Mouse (Mus musculus): ENCODE measurements around the gene Drg1. TPM values are rescaled to one million over a fixed set of nuclear protein-coding genes. Genes with fewer than 3 reads are reported as not detected.

Gene Drg1
- polyA plus RNA-seq, 1 experiment from 2014 or later = 182 TPM

DNA sequence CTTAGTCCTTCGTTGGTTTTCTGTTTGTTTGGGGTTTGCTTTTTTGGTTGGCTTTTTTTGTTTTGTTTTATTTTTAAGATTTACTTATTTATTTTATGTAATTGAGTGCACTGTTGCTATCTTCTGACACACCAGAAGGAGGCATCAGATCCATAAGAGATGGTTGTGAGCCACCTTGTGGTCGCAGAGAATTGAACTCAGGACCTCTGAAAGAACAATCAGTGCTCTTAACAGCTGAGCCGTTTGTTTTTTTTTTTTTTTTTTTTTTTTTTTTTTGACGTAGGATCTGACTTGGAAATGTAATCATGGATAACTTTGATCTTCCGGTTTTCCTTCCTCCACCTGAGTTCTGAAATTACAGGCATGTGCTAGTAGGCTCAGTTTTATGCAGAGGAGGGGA lies 43.1 kb downstream of the Drg1 start:
- 69% methylated on average over 5 of the region's 5 CpGs for WGBS (ENCODE audit: insufficient replicate concordance)
- ATAC-seq (replicated peaks; ENCODE audit: insufficient number of reproducible peaks, low FRiP score, low TSS enrichment) = no peak
- Histone ChIP-seq H3K36me3 (ENCODE audit: control insufficient read depth, insufficient read depth, low read length) (peaks cover 40% of the 10 kb centered on the region), H3K27me3 (ENCODE audit: control insufficient read depth, insufficient read depth, low read length) (no peaks in the 10 kb centered on the region), H3K4me3 (ENCODE audit: low read depth, low read length) (no peak overlapping the region), H3K4me1 (ENCODE audit: control insufficient read depth, insufficient read depth, low read length) (no peaks in the 10 kb centered on the region), H3K27ac (ENCODE audit: low read depth, low read length) (no peak overlapping the region), H3K9ac (ENCODE audit: low read depth, low read length) (no peak overlapping the region), H3K4me2 (no peak overlapping the region), H3K9me3 (replicated peaks; ENCODE audit: control insufficient read depth, low read length) (no peaks in the 10 kb centered on the region)

DNA sequence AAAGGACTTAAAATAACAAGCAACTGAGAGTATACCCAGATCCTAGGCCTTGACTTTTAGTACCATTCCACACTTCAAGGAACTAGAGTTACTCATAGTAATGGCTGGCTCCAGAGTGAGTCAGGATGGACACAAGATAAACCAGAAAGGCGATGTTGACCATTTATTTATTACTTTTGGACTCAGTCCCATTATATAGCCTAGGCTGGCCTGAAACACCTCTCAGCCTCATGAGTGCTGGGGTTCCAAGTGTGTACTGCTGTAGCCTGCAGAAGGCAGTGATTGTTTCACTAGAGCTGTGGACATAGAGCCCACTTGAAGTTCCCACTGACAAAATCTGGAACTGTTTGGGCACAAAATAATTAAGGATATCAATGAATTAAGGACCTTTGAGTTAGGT lies 53.7 kb downstream of the Drg1 start:
- H3K36me3 ChIP-seq (ENCODE audit: control insufficient read depth, insufficient read depth, low read length) = peaks cover 36% of the 10 kb centered on the region
- ATAC-seq (replicated peaks; ENCODE audit: insufficient number of reproducible peaks, low FRiP score, low TSS enrichment) = no peak

DNA sequence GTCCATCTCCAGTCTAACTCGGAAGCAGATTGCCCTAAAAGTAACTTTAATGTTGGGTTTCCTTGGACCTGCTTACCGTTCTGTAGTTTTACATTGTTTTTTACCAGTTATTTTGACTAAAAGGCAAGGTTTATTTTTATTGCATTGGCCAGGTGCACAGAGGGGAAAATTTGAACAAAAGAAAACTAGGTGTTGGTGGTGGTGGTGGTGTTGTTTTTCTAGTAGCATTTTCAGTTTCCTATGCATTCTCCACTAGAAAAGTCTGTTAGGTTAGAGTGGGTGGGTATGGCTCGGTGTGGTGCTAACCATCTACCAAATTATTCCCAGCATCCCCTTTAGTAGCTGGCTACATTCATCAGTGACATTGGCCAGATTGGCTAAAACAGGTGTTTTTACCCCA lies 59.4 kb downstream of the Drg1 start:
- Histone ChIP-seq H3K9ac (ENCODE audit: low read depth, low read length) (no peak overlapping the region), H3K4me1 (ENCODE audit: control insufficient read depth, insufficient read depth, low read length) (no peaks in the 10 kb centered on the region), H3K27ac (ENCODE audit: low read depth, low read length) (no peak overlapping the region), H3K36me3 (ENCODE audit: control insufficient read depth, insufficient read depth, low read length) (peaks cover 19% of the 10 kb centered on the region), H3K27me3 (ENCODE audit: control insufficient read depth, insufficient read depth, low read length) (no peaks in the 10 kb centered on the region), H3K4me3 (ENCODE audit: low read depth, low read length) (no peak overlapping the region), H3K4me2 (no peak overlapping the region), H3K9me3 (replicated peaks; ENCODE audit: control insufficient read depth, low read length) (no peaks in the 10 kb centered on the region)
- no peak for ATAC-seq (replicated peaks; ENCODE audit: insufficient number of reproducible peaks, low FRiP score, low TSS enrichment)
- 92% methylated on average over 3 of the region's 3 CpGs for WGBS (ENCODE audit: insufficient replicate concordance)

More for the DNA sequence above, 53.7 kb downstream of the Drg1 start:
- no peak overlapping the region for H3K4me3 ChIP-seq (ENCODE audit: low read depth, low read length)
- 86% methylated on average over 1 of the region's 1 CpGs for WGBS (ENCODE audit: insufficient replicate concordance)
- H3K27me3 ChIP-seq (ENCODE audit: control insufficient read depth, insufficient read depth, low read length) = no peaks in the 10 kb centered on the region
- H3K4me2 ChIP-seq = no peak overlapping the region
- no peaks in the 10 kb centered on the region for H3K9me3 ChIP-seq (replicated peaks; ENCODE audit: control insufficient read depth, low read length)
- no peak overlapping the region for H3K27ac ChIP-seq (ENCODE audit: low read depth, low read length)
- H3K4me1 ChIP-seq (ENCODE audit: control insufficient read depth, insufficient read depth, low read length) = no peaks in the 10 kb centered on the region
- no peak overlapping the region for H3K9ac ChIP-seq (ENCODE audit: low read depth, low read length)

DNA sequence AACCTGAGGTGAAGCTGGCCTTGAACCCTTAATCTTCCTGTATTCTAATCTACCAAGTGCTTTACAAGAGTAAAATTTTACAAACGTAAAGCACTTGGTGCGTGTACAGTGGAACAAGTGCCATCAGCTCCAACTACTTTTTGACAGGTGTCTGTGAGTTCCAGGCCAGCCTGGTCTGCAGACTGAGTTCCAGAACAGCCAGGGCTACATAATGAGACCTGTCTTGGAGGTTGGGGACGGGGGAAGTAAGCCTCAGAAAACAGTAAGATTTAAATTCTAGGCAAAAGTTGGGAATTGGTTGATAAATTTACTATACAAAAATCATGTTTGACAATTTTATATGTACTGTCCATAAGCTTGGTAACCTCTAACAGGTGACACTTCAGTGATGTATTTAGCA lies 61.0 kb downstream of the Drg1 start:
- Histone ChIP-seq H3K36me3 (ENCODE audit: control insufficient read depth, insufficient read depth, low read length) (peaks cover 14% of the 10 kb centered on the region), H3K4me3 (ENCODE audit: low read depth, low read length) (no peak overlapping the region)

DNA sequence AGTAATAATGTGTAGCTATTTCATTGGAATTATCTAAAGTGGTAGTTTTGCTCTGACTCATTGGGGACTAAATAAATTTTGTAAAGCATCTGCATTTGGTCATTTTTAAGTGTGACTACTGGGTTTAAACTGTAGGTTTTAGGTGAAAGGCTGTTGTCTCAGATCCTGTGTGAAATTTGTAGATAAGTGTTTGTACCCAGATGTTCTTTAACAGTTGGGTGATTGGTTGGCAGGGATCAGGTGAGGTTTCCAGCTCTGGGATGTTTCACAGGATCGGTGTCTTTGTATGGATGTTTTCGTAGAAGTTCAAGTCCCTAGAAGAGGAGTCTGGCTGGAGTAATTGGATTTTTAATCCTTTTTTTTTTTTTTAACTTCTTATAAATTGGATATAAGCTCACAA lies 62.4 kb downstream of the Drg1 start:
- Histone ChIP-seq H3K27me3 (ENCODE audit: control insufficient read depth, insufficient read depth, low read length) (no peaks in the 10 kb centered on the region), H3K9ac (ENCODE audit: low read depth, low read length) (no peak overlapping the region)

More for the DNA sequence above, 61.0 kb downstream of the Drg1 start:
- WGBS (ENCODE audit: insufficient replicate concordance) = 86% methylated on average over 3 of the region's 3 CpGs
- Histone ChIP-seq H3K27ac (ENCODE audit: low read depth, low read length) (no peak overlapping the region), H3K4me2 (no peak overlapping the region), H3K9me3 (replicated peaks; ENCODE audit: control insufficient read depth, low read length) (no peaks in the 10 kb centered on the region), H3K27me3 (ENCODE audit: control insufficient read depth, insufficient read depth, low read length) (no peaks in the 10 kb centered on the region), H3K4me1 (ENCODE audit: control insufficient read depth, insufficient read depth, low read length) (no peaks in the 10 kb centered on the region), H3K9ac (ENCODE audit: low read depth, low read length) (no peak overlapping the region)
- no peak for ATAC-seq (replicated peaks; ENCODE audit: insufficient number of reproducible peaks, low FRiP score, low TSS enrichment)

DNA sequence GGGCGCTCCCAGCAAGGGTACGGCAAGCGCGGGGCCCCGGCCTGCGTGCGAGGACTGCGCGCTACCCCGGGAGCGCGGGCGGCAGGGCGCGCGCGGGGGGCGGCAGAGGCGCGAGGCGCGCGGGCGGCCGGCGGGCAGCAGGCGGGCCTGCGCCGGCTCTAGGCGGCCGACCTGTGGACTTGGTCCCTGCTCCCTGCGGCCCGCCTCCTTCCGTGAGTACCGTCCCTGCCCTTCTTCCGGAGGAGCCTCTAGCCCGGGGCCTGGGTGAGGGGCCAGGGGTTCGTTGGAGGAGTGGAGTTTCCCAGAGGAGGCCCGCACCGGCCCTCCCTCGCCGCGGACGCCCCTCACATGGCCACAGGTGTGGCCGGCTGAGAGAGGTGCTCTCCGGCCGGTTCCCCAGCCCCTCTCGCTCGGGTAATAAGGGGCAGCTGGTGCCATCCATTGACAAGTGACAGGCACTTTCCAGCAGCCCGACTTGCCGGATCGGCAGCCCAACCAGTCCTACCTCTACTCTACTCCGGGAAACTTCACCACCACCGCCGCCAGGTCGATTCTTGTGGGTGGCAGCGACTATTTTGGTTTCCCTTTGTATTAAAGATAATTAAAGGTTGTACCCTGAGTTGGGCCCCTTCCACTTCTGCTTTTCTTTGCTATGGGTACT lies 63.3 kb downstream of the Drg1 start:
- under 1% methylated on average over 56 of the region's 57 CpGs for WGBS (ENCODE audit: insufficient replicate concordance)

More for the DNA sequence above, 62.4 kb downstream of the Drg1 start:
- 72% methylated on average over 2 of the region's 2 CpGs for WGBS (ENCODE audit: insufficient replicate concordance)
- peaks cover 8% of the 10 kb centered on the region for H3K36me3 ChIP-seq (ENCODE audit: control insufficient read depth, insufficient read depth, low read length)
- H3K4me3 ChIP-seq (ENCODE audit: low read depth, low read length) = peak overlapping the region; percentile 44
- no peak overlapping the region for H3K27ac ChIP-seq (ENCODE audit: low read depth, low read length)
- no peak for ATAC-seq (replicated peaks; ENCODE audit: insufficient number of reproducible peaks, low FRiP score, low TSS enrichment)
- H3K4me1 ChIP-seq (ENCODE audit: control insufficient read depth, insufficient read depth, low read length) = no peaks in the 10 kb centered on the region
- H3K9me3 ChIP-seq (replicated peaks; ENCODE audit: control insufficient read depth, low read length) = no peaks in the 10 kb centered on the region
- H3K4me2 ChIP-seq = peak overlapping the region; percentile 44

DNA sequence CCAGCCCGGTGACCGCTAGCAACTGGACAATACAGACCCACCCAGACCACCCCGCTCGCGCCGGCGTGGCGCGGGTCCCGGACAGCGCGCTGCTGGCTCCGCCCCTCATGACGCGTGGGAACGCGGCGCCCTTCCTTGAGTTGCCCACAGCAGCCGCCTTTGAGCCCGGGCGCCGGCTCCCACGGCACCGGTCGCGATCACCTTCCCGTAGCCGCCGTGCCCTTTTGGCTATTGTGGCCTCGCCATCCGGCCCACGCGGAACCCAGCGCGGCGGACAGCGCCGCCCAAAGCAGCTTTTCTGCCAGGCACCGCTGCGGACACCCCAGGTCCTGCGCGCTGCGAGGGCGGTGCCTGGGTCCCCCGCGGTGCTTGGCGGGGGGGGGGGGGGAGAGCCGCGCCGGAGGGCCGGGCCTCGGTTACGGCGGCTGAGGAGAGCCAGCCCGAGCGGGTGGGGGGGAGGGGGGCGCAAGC lies 63.9 kb downstream of the Drg1 start, which contains the start of gene Eif4enif1:
TSS of gene Eif4enif1 (plus strand) at position 162 of the 471 bp plus-strand sequence.
- Histone ChIP-seq H3K36me3 (ENCODE audit: control insufficient read depth, insufficient read depth, low read length) (peaks cover 8% of the 10 kb centered on the region), H3K27ac (ENCODE audit: low read depth, low read length) (peak within 1 kb of the TSS; percentile 16)
- under 1% methylated on average over 45 of the region's 57 CpGs for WGBS (ENCODE audit: insufficient replicate concordance)

More for the DNA sequence above, 63.3 kb downstream of the Drg1 start:
- H3K27me3 ChIP-seq (ENCODE audit: control insufficient read depth, insufficient read depth, low read length) = no peaks in the 10 kb centered on the region
- H3K27ac ChIP-seq (ENCODE audit: low read depth, low read length) = peak overlapping the region; percentile 2; the same call in 1 of the 2 replicates
- H3K4me3 ChIP-seq (ENCODE audit: low read depth, low read length) = peak overlapping the region; percentile 44
- H3K4me2 ChIP-seq = peak overlapping the region; percentile 44
- H3K9me3 ChIP-seq (replicated peaks; ENCODE audit: control insufficient read depth, low read length) = no peaks in the 10 kb centered on the region
- peak; percentile 6 for ATAC-seq (replicated peaks; ENCODE audit: insufficient number of reproducible peaks, low FRiP score, low TSS enrichment)
- H3K36me3 ChIP-seq (ENCODE audit: control insufficient read depth, insufficient read depth, low read length) = peaks cover 8% of the 10 kb centered on the region
- H3K4me1 ChIP-seq (ENCODE audit: control insufficient read depth, insufficient read depth, low read length) = no peaks in the 10 kb centered on the region
- H3K9ac ChIP-seq (ENCODE audit: low read depth, low read length) = peak overlapping the region; percentile 47

DNA sequence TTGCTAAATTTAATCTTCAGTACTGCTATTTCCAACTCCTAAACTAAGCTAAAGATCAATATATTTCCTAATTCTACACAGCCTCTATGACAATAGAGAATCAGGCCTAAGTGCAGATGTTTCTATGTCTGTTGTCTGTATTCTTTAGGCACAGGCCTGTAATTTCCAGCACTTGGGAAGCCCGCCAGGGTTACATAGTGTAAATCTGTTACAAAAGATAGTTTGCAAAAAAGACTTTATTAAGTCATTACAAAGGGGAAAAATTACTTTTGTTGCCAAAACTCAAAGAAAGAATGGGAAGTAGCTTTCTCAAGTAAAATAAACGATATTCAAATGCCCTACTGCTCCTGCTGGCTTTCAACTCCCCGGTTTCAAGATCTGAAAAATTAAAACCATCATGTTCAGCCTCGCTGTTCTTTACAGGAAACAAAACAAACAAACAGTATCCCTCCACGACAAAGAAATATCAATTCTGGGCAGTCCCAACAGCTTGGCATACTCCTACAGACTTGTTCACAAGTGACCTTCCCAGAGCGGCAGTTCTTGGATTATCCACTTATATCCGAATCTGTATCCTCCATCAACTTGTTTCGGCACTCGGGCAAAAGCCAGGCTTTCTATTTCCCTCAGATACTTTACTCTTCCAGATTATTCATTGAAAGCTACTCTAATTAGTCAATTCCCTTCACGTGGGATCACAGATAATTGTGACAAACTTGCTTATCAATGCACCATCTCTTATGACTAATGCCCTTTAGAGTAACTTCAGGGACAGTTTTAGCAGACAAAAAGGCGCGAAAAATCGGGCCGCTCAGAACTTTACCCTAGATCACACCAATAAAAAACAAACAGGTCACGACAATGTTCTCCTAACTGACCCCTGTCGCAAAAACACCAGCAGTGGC lies 64.6 kb downstream of the Drg1 start:
- peak overlapping the region; percentile 29 for H3K4me2 ChIP-seq
- no peak for ATAC-seq (replicated peaks; ENCODE audit: insufficient number of reproducible peaks, low FRiP score, low TSS enrichment)
- peaks cover 4% of the 10 kb centered on the region; the same call in 1 of the 2 replicates for H3K36me3 ChIP-seq (ENCODE audit: control insufficient read depth, insufficient read depth, low read length)
- no peaks in the 10 kb centered on the region for H3K9me3 ChIP-seq (replicated peaks; ENCODE audit: control insufficient read depth, low read length)
- peak overlapping the region; percentile 44 for H3K4me3 ChIP-seq (ENCODE audit: low read depth, low read length)
- WGBS (ENCODE audit: insufficient replicate concordance) = 9% methylated on average over 16 of the region's 16 CpGs
- no peaks in the 10 kb centered on the region for H3K27me3 ChIP-seq (ENCODE audit: control insufficient read depth, insufficient read depth, low read length)
- H3K27ac ChIP-seq (ENCODE audit: low read depth, low read length) = peak overlapping the region; percentile 16
- no peaks in the 10 kb centered on the region for H3K4me1 ChIP-seq (ENCODE audit: control insufficient read depth, insufficient read depth, low read length)
- peak overlapping the region; percentile 29 for H3K9ac ChIP-seq (ENCODE audit: low read depth, low read length)

More for the DNA sequence above, 63.9 kb downstream of the Drg1 start, which contains the start of gene Eif4enif1:
- Histone ChIP-seq H3K4me3 (ENCODE audit: low read depth, low read length) (peak within 1 kb of the TSS; percentile 44), H3K4me2 (peak within 1 kb of the TSS; percentile 44), H3K4me1 (ENCODE audit: control insufficient read depth, insufficient read depth, low read length) (no peaks in the 10 kb centered on the region), H3K9ac (ENCODE audit: low read depth, low read length) (peak within 1 kb of the TSS; percentile 47), H3K9me3 (replicated peaks; ENCODE audit: control insufficient read depth, low read length) (no peaks in the 10 kb centered on the region), H3K27me3 (ENCODE audit: control insufficient read depth, insufficient read depth, low read length) (no peaks in the 10 kb centered on the region)
- peak; percentile 60 for ATAC-seq (replicated peaks; ENCODE audit: insufficient number of reproducible peaks, low FRiP score, low TSS enrichment)
